Mouse (Mus musculus) E14TG2a.4 (cell line): ENCODE results near the gene 1110059E24Rik.

Experiments used
- CTCF ChIP-seq: conservative IDR thresholded peaks from 2 replicates; pipeline ENCODE4 v1.5.1; 2014; ENCODE audit warnings: low read length
- NANOG ChIP-seq: IDR thresholded peaks from 2 replicates; pipeline ENCODE4 v1.6.1; 2014; ENCODE audit warnings: borderline replicate concordance, low read length, mixed read lengths
- POU5F1 ChIP-seq: IDR thresholded peaks from 2 replicates; pipeline ENCODE4 v1.6.1; 2014; ENCODE audit warnings: low read length, borderline replicate concordance

DNA sequence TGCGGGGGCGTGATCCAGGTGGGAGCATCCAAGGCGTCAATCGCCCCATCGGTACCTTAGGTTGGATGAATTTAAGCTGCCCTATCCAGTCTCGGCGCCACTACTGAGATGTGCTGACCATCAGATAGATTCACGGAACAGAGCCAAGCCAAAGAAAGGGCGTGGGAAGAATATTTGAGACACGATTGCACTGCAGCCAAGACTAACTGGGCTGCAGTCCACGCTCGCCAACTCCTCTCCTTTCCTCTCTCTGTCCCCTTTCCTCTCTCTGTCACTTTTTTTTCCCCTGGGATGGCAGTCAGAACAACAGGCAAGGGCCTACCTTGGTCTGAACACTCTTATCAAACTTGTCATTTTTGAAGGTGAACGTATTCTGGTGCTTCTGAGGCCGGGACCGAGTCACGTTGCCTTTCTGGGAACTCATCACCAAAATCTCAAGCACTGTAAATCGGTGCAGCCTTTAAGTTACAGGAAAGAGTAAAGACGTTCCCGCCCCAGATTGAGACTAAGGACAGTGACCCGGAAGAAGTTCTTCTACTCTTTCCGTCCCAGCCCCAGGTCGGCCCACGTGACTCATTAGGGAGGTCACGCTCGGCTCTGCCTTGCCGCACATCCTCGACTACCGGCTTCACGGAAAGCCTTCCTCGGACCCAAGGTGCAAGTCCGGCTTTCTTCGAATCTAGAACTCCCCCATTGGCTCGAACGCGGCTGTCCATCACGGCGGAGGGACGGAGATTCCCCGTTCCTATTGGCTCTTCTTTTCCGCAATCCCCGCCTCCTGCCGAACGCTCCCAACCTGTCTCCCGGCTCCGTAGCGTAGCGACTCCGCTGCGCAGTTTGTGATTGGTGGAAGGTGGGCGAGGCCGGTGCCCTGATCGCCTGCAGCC lies at the start of gene 1110059E24Rik:
- TF ChIP-seq CTCF (no peak), NANOG (no peak), POU5F1 (no peak)
